Mouse (Mus musculus): Measurements from ENCODE around the gene Pcbp1.
"Not testable (repeated sequence)": the region's sequence is repeated elsewhere in the genome, so short reads cannot be mapped to it uniquely, and the experiment has no call there.

Gene Pcbp1

GRCm38 (mm10) chr6:86526032-86526960 is at the start of gene Pcbp1:
Pcbp1 (minus strand) TSS chr6:86526321.
- in situ Hi-C loops (cut with MboI; ENCODE audit: low sequenced_read_pairs), result no loop called here

- in situ Hi-C loops (cut with MboI; ENCODE audit: low sequenced_read_pairs), result no loop called here
Measured at GRCm38 (mm10) chr6:86574495-86574894, 48.4 kb upstream of the Pcbp1 start.

GRCm38 (mm10) chr6:86570830-86571229 is 44.7 kb upstream of the Pcbp1 start:
- in situ Hi-C loops (cut with MboI; ENCODE audit: low sequenced_read_pairs), result no loop called here

- in situ Hi-C loops (cut with MboI; ENCODE audit: low sequenced_read_pairs), result no loop called here
Measured at GRCm38 (mm10) chr6:86569461-86569820, 43.3 kb upstream of the Pcbp1 start.

- in situ Hi-C loops (cut with MboI; ENCODE audit: low sequenced_read_pairs), result no loop called here
Measured at GRCm38 (mm10) chr6:86568816-86569460, 42.8 kb upstream of the Pcbp1 start.

- in situ Hi-C loops (cut with MboI; ENCODE audit: low sequenced_read_pairs), result no loop called here
Measured at GRCm38 (mm10) chr6:86565782-86566181, 39.7 kb upstream of the Pcbp1 start.

GRCm38 (mm10) chr6:86557182-86557581 is 31.1 kb upstream of the Pcbp1 start:
- in situ Hi-C loops (cut with MboI; ENCODE audit: low sequenced_read_pairs), result not testable (repeated sequence)

- in situ Hi-C loops (cut with MboI; ENCODE audit: low sequenced_read_pairs), result no loop called here
Measured at GRCm38 (mm10) chr6:86556345-86557058, 30.4 kb upstream of the Pcbp1 start.

GRCm38 (mm10) chr6:86550587-86550986 is 24.5 kb upstream of the Pcbp1 start:
- in situ Hi-C loops (cut with MboI; ENCODE audit: low sequenced_read_pairs), result loop anchor here (5.0 kb wide), 1 partner anchor 122 kb away; no protein-coding TSS in a partner anchor

- in situ Hi-C loops (cut with MboI; ENCODE audit: low sequenced_read_pairs), result no loop called here
Measured at GRCm38 (mm10) chr6:86547880-86548367, 21.8 kb upstream of the Pcbp1 start.

GRCm38 (mm10) chr6:86547228-86547755 is 21.2 kb upstream of the Pcbp1 start:
- in situ Hi-C loops (cut with MboI; ENCODE audit: low sequenced_read_pairs), result no loop called here

- in situ Hi-C loops (cut with MboI; ENCODE audit: low sequenced_read_pairs), result no loop called here
Measured at GRCm38 (mm10) chr6:86545236-86545635, 19.1 kb upstream of the Pcbp1 start.

- in situ Hi-C loops (cut with MboI; ENCODE audit: low sequenced_read_pairs), result no loop called here
Measured at GRCm38 (mm10) chr6:86543869-86544268, 17.7 kb upstream of the Pcbp1 start.

GRCm38 (mm10) chr6:86543060-86543459 is 16.9 kb upstream of the Pcbp1 start:
- in situ Hi-C loops (cut with MboI; ENCODE audit: low sequenced_read_pairs), result no loop called here

- in situ Hi-C loops (cut with MboI; ENCODE audit: low sequenced_read_pairs), result no loop called here
Measured at GRCm38 (mm10) chr6:86541650-86542049, 15.5 kb upstream of the Pcbp1 start.

GRCm38 (mm10) chr6:86528451-86528785 is 2.3 kb upstream of the Pcbp1 start:
- in situ Hi-C loops (cut with MboI; ENCODE audit: low sequenced_read_pairs), result no loop called here

- in situ Hi-C loops (cut with MboI; ENCODE audit: low sequenced_read_pairs), result no loop called here
Measured at GRCm38 (mm10) chr6:86527766-86528450, 1.8 kb upstream of the Pcbp1 start.

- in situ Hi-C loops (cut with MboI; ENCODE audit: low sequenced_read_pairs), result no loop called here
Measured at GRCm38 (mm10) chr6:86526961-86527740, 1.0 kb upstream of the Pcbp1 start.

GRCm38 (mm10) chr6:86525646-86526031 is 482 bp downstream of the Pcbp1 start:
- in situ Hi-C loops (cut with MboI; ENCODE audit: low sequenced_read_pairs), result no loop called here

Data from CH12F3 (cell line).